Mouse (Mus musculus): ENCODE data around the gene Borcs6. TPM values are rescaled to one million over a fixed set of nuclear protein-coding genes. Genes with fewer than 3 reads are reported as not detected.
A peak's percentile ranks its signal among the peaks of the same experiment; 100 is the strongest.

Gene Borcs6
- polyA plus RNA-seq, 1 experiment = 13.4 TPM

GRCm38 (mm10) chr11:69081613-69082012 lies 22.1 kb downstream of the Borcs6 start:
- H3K27ac ChIP-seq (ENCODE audit: control insufficient read depth, insufficient read depth, low read depth, low read length) = no peak overlapping the region
- no peaks in the 10 kb centered on the region for H3K27me3 ChIP-seq (ENCODE audit: control insufficient read depth, insufficient read depth, low read length)
- TF ChIP-seq POLR2A (IDR thresholded peaks at IDR 0.05; ENCODE audit: control insufficient read depth, low read depth, low read length) (no peak), CTCF (IDR thresholded peaks at IDR 0.05; ENCODE audit: control insufficient read depth, insufficient read depth, insufficient replicate concordance, low read depth, low read length) (no peak)
- H3K4me3 ChIP-seq (ENCODE audit: control insufficient read depth, low read depth, low read length) = no peak overlapping the region
- H3K36me3 ChIP-seq (ENCODE audit: control insufficient read depth, insufficient read depth, low read length) = no peaks in the 10 kb centered on the region
- H3K4me1 ChIP-seq (ENCODE audit: control insufficient read depth, insufficient read depth, low read length) = peaks cover 2% of the 10 kb centered on the region

DNA sequence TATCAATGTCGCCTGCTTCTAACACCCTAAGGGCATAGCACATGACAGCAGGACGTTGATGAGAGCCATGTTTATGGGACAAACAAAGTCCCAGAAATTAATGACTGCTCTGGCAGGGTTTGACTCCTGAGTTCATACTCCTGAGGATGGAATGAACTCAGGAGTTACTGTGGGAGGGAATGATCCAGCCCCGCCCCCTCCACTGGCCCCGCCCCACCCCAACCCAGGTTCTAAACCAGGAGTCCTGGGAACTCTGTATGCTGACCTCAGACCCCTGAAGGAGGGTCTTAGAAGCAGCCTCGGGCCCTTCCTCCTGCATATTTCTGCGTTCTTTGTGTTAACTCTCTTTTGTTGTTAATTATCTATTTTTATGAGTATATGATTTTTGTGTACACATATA lies 26.1 kb downstream of the Borcs6 start:
- TF ChIP-seq POLR2A (IDR thresholded peaks at IDR 0.05; ENCODE audit: control insufficient read depth, low read depth, low read length) = no peak
- no peak for TF ChIP-seq CTCF (IDR thresholded peaks at IDR 0.05; ENCODE audit: control insufficient read depth, insufficient read depth, insufficient replicate concordance, low read depth, low read length)
- Histone ChIP-seq H3K4me3 (ENCODE audit: control insufficient read depth, low read depth, low read length) (no peak overlapping the region), H3K27ac (ENCODE audit: control insufficient read depth, insufficient read depth, low read depth, low read length) (no peak overlapping the region)

DNA sequence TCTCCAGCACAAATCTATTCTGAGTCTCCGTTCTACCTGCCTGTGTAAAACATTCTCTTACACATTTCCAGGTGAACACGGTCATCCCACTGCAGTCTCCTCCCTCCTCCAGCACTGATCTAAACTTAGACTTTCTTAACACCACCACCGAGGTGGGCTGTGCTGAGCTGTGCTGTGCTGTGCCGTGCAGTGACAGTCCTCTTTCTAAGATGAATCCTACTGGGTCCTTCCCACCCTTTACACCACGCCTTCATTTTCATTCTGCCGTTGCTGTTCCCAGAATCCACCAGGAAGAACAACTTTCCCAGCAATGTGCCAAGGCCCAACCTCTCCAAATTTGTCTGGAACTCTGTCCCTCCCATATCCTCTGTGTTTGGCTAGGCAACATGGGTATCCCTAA lies 26.9 kb downstream of the Borcs6 start:
- Histone ChIP-seq H3K27me3 (ENCODE audit: control insufficient read depth, insufficient read depth, low read length) (no peaks in the 10 kb centered on the region), H3K4me3 (ENCODE audit: control insufficient read depth, low read depth, low read length) (no peak overlapping the region), H3K27ac (ENCODE audit: control insufficient read depth, insufficient read depth, low read depth, low read length) (peak overlapping the region; percentile 42; the same call in 1 of the 2 replicates), H3K36me3 (ENCODE audit: control insufficient read depth, insufficient read depth, low read length) (peaks cover 2% of the 10 kb centered on the region; the same call in 1 of the 2 replicates), H3K4me1 (ENCODE audit: control insufficient read depth, insufficient read depth, low read length) (peaks cover 26% of the 10 kb centered on the region)
- TF ChIP-seq POLR2A (IDR thresholded peaks at IDR 0.05; ENCODE audit: control insufficient read depth, low read depth, low read length) = no peak
- no peak for TF ChIP-seq CTCF (IDR thresholded peaks at IDR 0.05; ENCODE audit: control insufficient read depth, insufficient read depth, insufficient replicate concordance, low read depth, low read length)

More for the DNA sequence above, 26.1 kb downstream of the Borcs6 start:
- Histone ChIP-seq H3K36me3 (ENCODE audit: control insufficient read depth, insufficient read depth, low read length) (no peaks in the 10 kb centered on the region; the same call in 1 of the 2 replicates), H3K27me3 (ENCODE audit: control insufficient read depth, insufficient read depth, low read length) (no peaks in the 10 kb centered on the region), H3K4me1 (ENCODE audit: control insufficient read depth, insufficient read depth, low read length) (peaks cover 24% of the 10 kb centered on the region)

DNA sequence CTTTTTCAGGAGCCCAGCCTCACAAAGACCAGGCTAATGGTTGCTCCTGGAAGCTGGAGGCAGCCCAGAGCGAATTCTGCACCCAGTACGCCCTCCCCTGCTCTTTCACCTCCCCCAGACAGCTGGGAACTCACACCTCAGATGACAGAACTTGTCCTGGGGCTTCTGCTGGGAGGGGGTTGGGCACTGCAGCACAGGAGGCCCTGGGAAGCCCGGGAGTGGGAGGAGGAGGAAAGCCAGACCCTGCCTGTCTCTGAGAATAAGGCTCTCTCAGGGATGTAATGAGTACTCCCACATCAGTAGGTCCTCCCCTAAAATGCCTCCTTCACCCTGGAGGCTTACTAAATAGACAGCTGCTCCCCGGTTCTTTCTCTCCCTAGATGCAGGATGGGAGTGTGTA lies 27.6 kb downstream of the Borcs6 start:
- TF ChIP-seq CTCF (IDR thresholded peaks at IDR 0.05; ENCODE audit: control insufficient read depth, insufficient read depth, insufficient replicate concordance, low read depth, low read length) = no peak
- no peak for TF ChIP-seq POLR2A (IDR thresholded peaks at IDR 0.05; ENCODE audit: control insufficient read depth, low read depth, low read length)
- Histone ChIP-seq H3K27me3 (ENCODE audit: control insufficient read depth, insufficient read depth, low read length) (no peaks in the 10 kb centered on the region), H3K36me3 (ENCODE audit: control insufficient read depth, insufficient read depth, low read length) (peaks cover 2% of the 10 kb centered on the region; the same call in 1 of the 2 replicates), H3K27ac (ENCODE audit: control insufficient read depth, insufficient read depth, low read depth, low read length) (peak overlapping the region; percentile 42), H3K4me1 (ENCODE audit: control insufficient read depth, insufficient read depth, low read length) (peaks cover 26% of the 10 kb centered on the region), H3K4me3 (ENCODE audit: control insufficient read depth, low read depth, low read length) (no peak overlapping the region)

DNA sequence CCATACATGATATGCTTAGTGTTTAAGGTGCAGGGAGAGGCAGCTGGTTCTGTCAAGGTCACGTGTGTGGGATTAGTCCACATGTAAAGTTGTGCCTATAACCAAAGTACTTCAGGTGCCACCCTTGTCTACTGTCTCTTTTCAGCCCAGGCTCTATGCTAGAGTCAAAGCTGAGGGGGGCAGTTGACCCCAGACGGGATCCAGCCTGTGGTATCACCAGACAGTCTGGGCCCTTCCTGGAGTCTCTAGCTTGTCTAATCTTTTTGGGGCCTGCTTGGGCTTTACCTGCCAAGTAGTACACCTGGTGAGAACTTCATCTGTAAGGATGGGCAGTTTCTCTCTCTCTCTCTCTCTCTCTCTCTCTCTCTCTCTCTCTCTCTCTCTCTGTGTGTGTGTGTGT lies 28.1 kb downstream of the Borcs6 start:
- Histone ChIP-seq H3K36me3 (ENCODE audit: control insufficient read depth, insufficient read depth, low read length) (peaks cover 2% of the 10 kb centered on the region), H3K4me3 (ENCODE audit: control insufficient read depth, low read depth, low read length) (peak overlapping the region; percentile 99; the same call in 1 of the 2 replicates), H3K27ac (ENCODE audit: control insufficient read depth, insufficient read depth, low read depth, low read length) (peak overlapping the region; percentile 92), H3K27me3 (ENCODE audit: control insufficient read depth, insufficient read depth, low read length) (no peaks in the 10 kb centered on the region), H3K4me1 (ENCODE audit: control insufficient read depth, insufficient read depth, low read length) (peaks cover 26% of the 10 kb centered on the region)
- TF ChIP-seq CTCF (IDR thresholded peaks at IDR 0.05; ENCODE audit: control insufficient read depth, insufficient read depth, insufficient replicate concordance, low read depth, low read length) = no peak
- TF ChIP-seq POLR2A (IDR thresholded peaks at IDR 0.05; ENCODE audit: control insufficient read depth, low read depth, low read length) = no peak

DNA sequence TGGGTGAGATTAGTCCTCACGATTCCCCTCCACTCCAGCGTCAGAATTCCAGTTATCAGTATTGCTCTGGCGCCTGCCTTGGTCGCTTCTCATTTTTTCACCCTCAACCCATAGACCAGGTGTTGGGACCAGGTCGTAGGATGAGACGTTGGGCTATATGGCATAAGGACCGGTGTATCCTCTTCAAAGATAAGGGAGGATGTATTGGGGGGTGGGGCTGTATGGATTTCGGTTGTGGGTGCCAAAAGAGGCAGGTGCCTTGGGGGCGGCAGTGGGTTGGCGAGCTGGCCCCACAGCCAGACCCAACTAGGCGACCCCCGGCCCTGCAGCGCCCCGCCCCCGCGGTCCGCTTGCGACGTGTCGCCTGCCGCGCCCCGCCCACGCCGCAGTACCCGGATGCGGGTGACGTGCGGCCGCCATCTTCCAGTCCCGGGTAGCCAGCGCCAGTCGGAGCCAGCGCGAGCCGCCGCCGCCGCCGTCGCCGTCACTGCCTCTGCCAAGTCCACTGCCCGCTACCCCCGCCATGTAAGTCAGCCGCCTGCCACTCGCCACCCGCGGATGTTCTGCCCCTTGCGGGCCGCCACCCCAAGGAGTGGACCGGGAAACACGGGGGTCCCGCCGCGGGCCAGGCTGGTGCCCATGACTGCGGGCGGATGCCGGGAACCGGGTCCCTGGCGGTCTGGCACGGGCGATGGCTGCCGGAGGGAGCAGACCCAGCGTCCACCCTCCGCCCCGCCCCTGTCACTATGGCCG lies 28.8 kb downstream of the Borcs6 start, which contains the start of gene Vamp2:
TSS of gene Vamp2 (plus strand) at position 388 of the 753 bp plus-strand sequence.
- H3K4me1 ChIP-seq (ENCODE audit: control insufficient read depth, insufficient read depth, low read length) = peaks cover 26% of the 10 kb centered on the region
- peak within 1 kb of the TSS; percentile 99 for H3K4me3 ChIP-seq (ENCODE audit: control insufficient read depth, low read depth, low read length)
- H3K27me3 ChIP-seq (ENCODE audit: control insufficient read depth, insufficient read depth, low read length) = no peaks in the 10 kb centered on the region
- TF ChIP-seq POLR2A (IDR thresholded peaks at IDR 0.05; ENCODE audit: control insufficient read depth, low read depth, low read length) = peak; percentile 62
- no peak for TF ChIP-seq CTCF (IDR thresholded peaks at IDR 0.05; ENCODE audit: control insufficient read depth, insufficient read depth, insufficient replicate concordance, low read depth, low read length)
- peak within 1 kb of the TSS; percentile 98 for H3K27ac ChIP-seq (ENCODE audit: control insufficient read depth, insufficient read depth, low read depth, low read length)
- peaks cover 2% of the 10 kb centered on the region for H3K36me3 ChIP-seq (ENCODE audit: control insufficient read depth, insufficient read depth, low read length)

GRCm38 (mm10) chr11:69088856-69089615 lies 29.5 kb downstream of the Borcs6 start:
- Histone ChIP-seq H3K4me1 (ENCODE audit: control insufficient read depth, insufficient read depth, low read length) (peaks cover 29% of the 10 kb centered on the region), H3K27me3 (ENCODE audit: control insufficient read depth, insufficient read depth, low read length) (no peaks in the 10 kb centered on the region), H3K36me3 (ENCODE audit: control insufficient read depth, insufficient read depth, low read length) (peaks cover 2% of the 10 kb centered on the region), H3K4me3 (ENCODE audit: control insufficient read depth, low read depth, low read length) (peak overlapping the region; percentile 99), H3K27ac (ENCODE audit: control insufficient read depth, insufficient read depth, low read depth, low read length) (peak overlapping the region; percentile 98)
- TF ChIP-seq CTCF (IDR thresholded peaks at IDR 0.05; ENCODE audit: control insufficient read depth, insufficient read depth, insufficient replicate concordance, low read depth, low read length) (peak; percentile 29; the same call in 1 of the 2 replicates), POLR2A (IDR thresholded peaks at IDR 0.05; ENCODE audit: control insufficient read depth, low read depth, low read length) (0 out of 2 replicates have a peak, but pooled peaks have one; percentile 12)
